Mouse (Mus musculus): ENCODE measurements around the gene Tppp3. TPM values are rescaled to one million over a fixed set of nuclear protein-coding genes. Genes with fewer than 3 reads are reported as not detected.
A peak's percentile ranks its signal among the peaks of the same experiment; 100 is the strongest.

Tppp3 gene
- 1.4 and 3.8 TPM in 2 replicates for polyA plus RNA-seq (2015; fragmentation: Nextera tagmentation; extraction: Ambion mirVana)

GRCm38 (mm10) chr8:105471314-105472015 lies at the start of gene Tppp3:
Tppp3 (minus strand) TSS chr8:105471526.
- no peaks in the 10 kb centered on the region for H3K36me3 ChIP-seq (replicated peaks; ENCODE audit: insufficient read depth, low read length)
- H3K4me1 ChIP-seq (ENCODE audit: insufficient read depth), result peaks cover 24% of the 10 kb centered on the region
- no peaks in the 10 kb centered on the region for H3K9me3 ChIP-seq (ENCODE audit: low read length)
- no peak within 1 kb of the TSS for H3K9ac ChIP-seq (replicated peaks)
- 0 out of 2 replicates have a peak within 1 kb of the TSS, but pooled peaks have one; percentile 9 for H3K4me3 ChIP-seq (ENCODE audit: low read depth, low read length)
- peak; percentile 93 for ATAC-seq
- peak within 1 kb of the TSS; percentile 62 for H3K4me2 ChIP-seq (ENCODE audit: low read depth, low read length)
- WGBS (ENCODE audit: insufficient replicate concordance), result 7% methylated on average over 25 of the region's 25 CpGs
- peaks cover 45% of the 10 kb centered on the region for H3K27me3 ChIP-seq (ENCODE audit: insufficient read depth, low read length)
- peak; percentile 51 for TF ChIP-seq CTCF (IDR thresholded peaks at IDR 0.05; ENCODE audit: low read depth)
- TF ChIP-seq EP300 (IDR thresholded peaks at IDR 0.05; ENCODE audit: low read depth), result no peak; the same call in 1 of the 2 replicates
- no peak within 1 kb of the TSS for H3K27ac ChIP-seq (ENCODE audit: low read depth)
- peak; percentile 88 for DNase-seq

- no peak overlapping the region for H3K4me2 ChIP-seq (ENCODE audit: low read depth, low read length)
- no peak for DNase-seq
- H3K36me3 ChIP-seq (replicated peaks; ENCODE audit: insufficient read depth, low read length), result peaks cover 38% of the 10 kb centered on the region
- peaks cover 20% of the 10 kb centered on the region for H3K4me1 ChIP-seq (ENCODE audit: insufficient read depth)
- H3K27ac ChIP-seq (ENCODE audit: low read depth), result no peak overlapping the region
- H3K9ac ChIP-seq (replicated peaks), result no peak overlapping the region
- H3K27me3 ChIP-seq (ENCODE audit: insufficient read depth, low read length), result peaks cover 36% of the 10 kb centered on the region
- 24% methylated on average over 3 of the region's 3 CpGs for WGBS (ENCODE audit: insufficient replicate concordance)
- ATAC-seq, result no peak
- H3K4me3 ChIP-seq (ENCODE audit: low read depth, low read length), result no peak overlapping the region
- TF ChIP-seq EP300 (IDR thresholded peaks at IDR 0.05; ENCODE audit: low read depth) (no peak), CTCF (IDR thresholded peaks at IDR 0.05; ENCODE audit: low read depth) (no peak)
- H3K9me3 ChIP-seq (ENCODE audit: low read length), result no peaks in the 10 kb centered on the region
Observed at GRCm38 (mm10) chr8:105521061-105521460, 49.7 kb upstream of the Tppp3 start.

GRCm38 (mm10) chr8:105520521-105520920 lies 49.2 kb upstream of the Tppp3 start:
- Histone ChIP-seq H3K36me3 (replicated peaks; ENCODE audit: insufficient read depth, low read length) (peaks cover 38% of the 10 kb centered on the region), H3K4me1 (ENCODE audit: insufficient read depth) (peaks cover 22% of the 10 kb centered on the region), H3K9ac (replicated peaks) (no peak overlapping the region), H3K27me3 (ENCODE audit: insufficient read depth, low read length) (peaks cover 36% of the 10 kb centered on the region), H3K4me3 (ENCODE audit: low read depth, low read length) (no peak overlapping the region), H3K27ac (ENCODE audit: low read depth) (no peak overlapping the region), H3K4me2 (ENCODE audit: low read depth, low read length) (no peak overlapping the region), H3K9me3 (ENCODE audit: low read length) (no peaks in the 10 kb centered on the region)
- ATAC-seq, result no peak
- no peak for DNase-seq
- WGBS (ENCODE audit: insufficient replicate concordance), result 61% methylated on average over 5 of the region's 5 CpGs
- TF ChIP-seq EP300 (IDR thresholded peaks at IDR 0.05; ENCODE audit: low read depth), result no peak
- no peak for TF ChIP-seq CTCF (IDR thresholded peaks at IDR 0.05; ENCODE audit: low read depth)

GRCm38 (mm10) chr8:105519591-105519990 lies 48.3 kb upstream of the Tppp3 start:
- Histone ChIP-seq H3K4me2 (ENCODE audit: low read depth, low read length) (peak overlapping the region; percentile 97; the same call in 1 of the 2 replicates), H3K4me1 (ENCODE audit: insufficient read depth) (peaks cover 22% of the 10 kb centered on the region), H3K36me3 (replicated peaks; ENCODE audit: insufficient read depth, low read length) (peaks cover 28% of the 10 kb centered on the region), H3K9ac (replicated peaks) (no peak overlapping the region), H3K27ac (ENCODE audit: low read depth) (no peak overlapping the region), H3K4me3 (ENCODE audit: low read depth, low read length) (peak overlapping the region; percentile 58; the same call in 1 of the 2 replicates), H3K9me3 (ENCODE audit: low read length) (no peaks in the 10 kb centered on the region), H3K27me3 (ENCODE audit: insufficient read depth, low read length) (peaks cover 36% of the 10 kb centered on the region)
- no peak for TF ChIP-seq CTCF (IDR thresholded peaks at IDR 0.05; ENCODE audit: low read depth)
- TF ChIP-seq EP300 (IDR thresholded peaks at IDR 0.05; ENCODE audit: low read depth), result no peak
- ATAC-seq, result no peak
- DNase-seq, result no peak
- WGBS (ENCODE audit: insufficient replicate concordance), result 16% methylated on average over 2 of the region's 2 CpGs

- TF ChIP-seq EP300 (IDR thresholded peaks at IDR 0.05; ENCODE audit: low read depth) (no peak), CTCF (IDR thresholded peaks at IDR 0.05; ENCODE audit: low read depth) (0 out of 2 replicates have a peak, but pooled peaks have one; percentile 12)
- Histone ChIP-seq H3K9ac (replicated peaks) (peak within 1 kb of the TSS; percentile 44; the same call in 1 of the 2 replicates), H3K4me1 (ENCODE audit: insufficient read depth) (peaks cover 22% of the 10 kb centered on the region), H3K27ac (ENCODE audit: low read depth) (no peak within 1 kb of the TSS), H3K9me3 (ENCODE audit: low read length) (no peaks in the 10 kb centered on the region), H3K4me3 (ENCODE audit: low read depth, low read length) (peak within 1 kb of the TSS; percentile 58), H3K27me3 (ENCODE audit: insufficient read depth, low read length) (peaks cover 36% of the 10 kb centered on the region), H3K4me2 (ENCODE audit: low read depth, low read length) (peak within 1 kb of the TSS; percentile 97), H3K36me3 (replicated peaks; ENCODE audit: insufficient read depth, low read length) (peaks cover 20% of the 10 kb centered on the region; the same call in 1 of the 2 replicates)
- ATAC-seq (peak; percentile 52), DNase-seq (peak; percentile 51)
- 1% methylated on average over 55 of the region's 68 CpGs for WGBS (ENCODE audit: insufficient replicate concordance)
Observed at GRCm38 (mm10) chr8:105518436-105519313, 47.3 kb upstream of the Tppp3 start, which contains the start of gene Hsd11b2. Hsd11b2 (plus strand) TSS chr8:105518755.

GRCm38 (mm10) chr8:105517346-105517745 lies 46.0 kb upstream of the Tppp3 start:
- Histone ChIP-seq H3K36me3 (replicated peaks; ENCODE audit: insufficient read depth, low read length) (0 out of 2 replicates have a peak, but pooled peaks cover 8% of the 10 kb centered on the region), H3K9ac (replicated peaks) (no peak overlapping the region), H3K27ac (ENCODE audit: low read depth) (no peak overlapping the region), H3K9me3 (ENCODE audit: low read length) (no peaks in the 10 kb centered on the region), H3K4me1 (ENCODE audit: insufficient read depth) (peaks cover 22% of the 10 kb centered on the region), H3K27me3 (ENCODE audit: insufficient read depth, low read length) (peaks cover 36% of the 10 kb centered on the region), H3K4me2 (ENCODE audit: low read depth, low read length) (0 out of 2 replicates have a peak overlapping the region, but pooled peaks have one; percentile 97), H3K4me3 (ENCODE audit: low read depth, low read length) (no peak overlapping the region)
- TF ChIP-seq CTCF (IDR thresholded peaks at IDR 0.05; ENCODE audit: low read depth), result no peak
- no peak for TF ChIP-seq EP300 (IDR thresholded peaks at IDR 0.05; ENCODE audit: low read depth)
- DNase-seq, result no peak
- WGBS (ENCODE audit: insufficient replicate concordance), result 35% methylated on average over 8 of the region's 8 CpGs
- ATAC-seq, result no peak
